Mouse (Mus musculus) CH12.LX (cell line): Measurements from ENCODE around the gene Ugt1a6b.

Experiments
- CHD2 ChIP-seq: IDR thresholded peaks from 2 replicates; pipeline ENCODE4 v1.6.1; 2011; ENCODE audit warnings: low read length, improper control_type of control experiment
- CTCF ChIP-seq, 2 experiments: IDR thresholded peaks in 1 of 2; conservative IDR thresholded peaks in 1 of 2; 2 replicates each; pipeline ENCODE4 v1.5.1; 2011 to 2012; ENCODE audit warnings: low read depth in 2 of 2, low read length in 2 of 2, improper control_type of control experiment in 1 of 2, inconsistent platforms in 1 of 2, mild to moderate bottlenecking in 1 of 2, moderate library complexity in 1 of 2
- EP300 ChIP-seq: IDR thresholded peaks from 2 replicates; pipeline ENCODE4 v1.6.1; 2011; ENCODE audit warnings: low read length, improper control_type of control experiment
- MAX ChIP-seq: IDR thresholded peaks from 2 replicates; pipeline ENCODE4 v1.6.1; 2011; ENCODE audit warnings: low read length, improper control_type of control experiment
- MXI1 ChIP-seq: IDR thresholded peaks from 2 replicates; pipeline ENCODE4 v1.6.1; 2011; ENCODE audit warnings: mild to moderate bottlenecking, low read depth, low read length, improper control_type of control experiment
- POLR2A ChIP-seq: IDR thresholded peaks from 2 replicates; pipeline ENCODE4 v1.6.1; 2011; ENCODE audit warnings: low read depth, mild to moderate bottlenecking, improper control_type of control experiment, low read length
- POLR2AphosphoS2 ChIP-seq: IDR thresholded peaks from 2 replicates; pipeline ENCODE4 v1.6.1; 2011; ENCODE audit warnings: low read depth, low read length, improper control_type of control experiment
- SMC3 ChIP-seq: IDR thresholded peaks from 2 replicates; pipeline ENCODE4 v1.6.1; 2011; ENCODE audit warnings: low read depth, low read length, improper control_type of control experiment
- TCF12 ChIP-seq: IDR thresholded peaks from 2 replicates; pipeline ENCODE4 v1.6.1; 2014; ENCODE audit warnings: low read depth, mild to moderate bottlenecking, inconsistent platforms, low read length, improper control_type of control experiment
- ZKSCAN1 ChIP-seq: IDR thresholded peaks from 2 replicates; pipeline ENCODE4 v1.6.1; 2012; ENCODE audit warnings: low read depth, inconsistent platforms, low read length, improper control_type of control experiment, borderline replicate concordance
- ZMIZ1 ChIP-seq: IDR thresholded peaks from 2 replicates; pipeline ENCODE4 v1.6.1; 2012; ENCODE audit warnings: low read depth, mild to moderate bottlenecking, inconsistent platforms, low read length, improper control_type of control experiment

GRCm38 (mm10) chr1:88104667-88105430, 1.8 kb downstream of the Ugt1a6b start:
- TF ChIP-seq MXI1 (no peak), POLR2AphosphoS2 (no peak), CTCF (conservative IDR thresholded peaks at IDR 0.05 in 1 of 2, IDR thresholded peaks at IDR 0.05 in 1 of 2; ENCODE audit: low read depth in 2 of 2, low read length in 2 of 2) (no peak), ZMIZ1 (no peak), SMC3 (no peak), TCF12 (no peak), EP300 (no peak), CHD2 (no peak), MAX (no peak), POLR2A (no peak), ZKSCAN1 (no peak)
